Mouse (Mus musculus): ENCODE measurements around the gene Med24. TPM values are rescaled to one million over a fixed set of nuclear protein-coding genes. Genes with fewer than 3 reads are reported as not detected.
"Not testable (repeated sequence)": the region's sequence is repeated elsewhere in the genome, so short reads cannot be mapped to it uniquely, and the experiment has no call there.

Gene Med24
- polyA plus RNA-seq, 1 experiment from 2014 or later = 42.2 TPM

- no peak overlapping the region for H3K4me3 ChIP-seq (replicated peaks; ENCODE audit: low read length)
- no peaks in the 10 kb centered on the region for H3K36me3 ChIP-seq (ENCODE audit: control insufficient read depth, insufficient read depth, low read length)
- H3K27me3 ChIP-seq (ENCODE audit: control insufficient read depth, insufficient read depth, low read length) = no peaks in the 10 kb centered on the region
- no peaks in the 10 kb centered on the region for H3K4me1 ChIP-seq (ENCODE audit: control insufficient read depth, insufficient read depth, low read length)
- H3K9me3 ChIP-seq (replicated peaks; ENCODE audit: control insufficient read depth, low read length) = no peaks in the 10 kb centered on the region
- no peak overlapping the region for H3K27ac ChIP-seq (ENCODE audit: low read length)
- no peak for ATAC-seq (ENCODE audit: insufficient read depth, low FRiP score)
- 27% methylated on average over 7 of the region's 7 CpGs for WGBS
- H3K4me2 ChIP-seq (ENCODE audit: low read depth, low read length) = no peak overlapping the region
- H3K9ac ChIP-seq (ENCODE audit: low read length) = no peak overlapping the region
Observed at GRCm38 (mm10) chr11:98675829-98676363, 53.3 kb downstream of the Med24 start.

- H3K4me1 ChIP-seq (ENCODE audit: control insufficient read depth, insufficient read depth, low read length); H3K27ac ChIP-seq (ENCODE audit: low read length); H3K4me2 ChIP-seq (ENCODE audit: low read depth, low read length); H3K4me3 ChIP-seq (replicated peaks; ENCODE audit: low read length); H3K9ac ChIP-seq (ENCODE audit: low read length); H3K36me3 ChIP-seq (ENCODE audit: control insufficient read depth, insufficient read depth, low read length); H3K9me3 ChIP-seq (replicated peaks; ENCODE audit: control insufficient read depth, low read length); H3K27me3 ChIP-seq (ENCODE audit: control insufficient read depth, insufficient read depth, low read length): not testable (repeated sequence)
- ATAC-seq (ENCODE audit: insufficient read depth, low FRiP score) = peak; percentile 77
- 7% methylated on average over 6 of the region's 7 CpGs for WGBS
Observed at GRCm38 (mm10) chr11:98673136-98673535, 56.1 kb downstream of the Med24 start.

GRCm38 (mm10) chr11:98672482-98672881 is 56.8 kb downstream of the Med24 start:
- Histone ChIP-seq H3K4me2 (ENCODE audit: low read depth, low read length) (no peak overlapping the region), H3K9ac (ENCODE audit: low read length) (no peak overlapping the region), H3K27me3 (ENCODE audit: control insufficient read depth, insufficient read depth, low read length) (no peaks in the 10 kb centered on the region), H3K27ac (ENCODE audit: low read length) (no peak overlapping the region), H3K4me1 (ENCODE audit: control insufficient read depth, insufficient read depth, low read length) (no peaks in the 10 kb centered on the region), H3K4me3 (replicated peaks; ENCODE audit: low read length) (no peak overlapping the region), H3K9me3 (replicated peaks; ENCODE audit: control insufficient read depth, low read length) (no peaks in the 10 kb centered on the region), H3K36me3 (ENCODE audit: control insufficient read depth, insufficient read depth, low read length) (no peaks in the 10 kb centered on the region)
- no peak for ATAC-seq (ENCODE audit: insufficient read depth, low FRiP score)
- WGBS = 69% methylated on average over 5 of the region's 5 CpGs

- Histone ChIP-seq H3K4me2 (ENCODE audit: low read depth, low read length) (no peak overlapping the region), H3K27ac (ENCODE audit: low read length) (no peak overlapping the region), H3K9ac (ENCODE audit: low read length) (no peak overlapping the region), H3K4me1 (ENCODE audit: control insufficient read depth, insufficient read depth, low read length) (no peaks in the 10 kb centered on the region), H3K9me3 (replicated peaks; ENCODE audit: control insufficient read depth, low read length) (no peaks in the 10 kb centered on the region), H3K27me3 (ENCODE audit: control insufficient read depth, insufficient read depth, low read length) (no peaks in the 10 kb centered on the region), H3K4me3 (replicated peaks; ENCODE audit: low read length) (no peak overlapping the region), H3K36me3 (ENCODE audit: control insufficient read depth, insufficient read depth, low read length) (no peaks in the 10 kb centered on the region)
- ATAC-seq (ENCODE audit: insufficient read depth, low FRiP score) = no peak
- 43% methylated on average over 5 of the region's 5 CpGs for WGBS
Observed at GRCm38 (mm10) chr11:98671857-98672256, 57.4 kb downstream of the Med24 start.

- Histone ChIP-seq H3K27ac (ENCODE audit: low read length) (no peak overlapping the region), H3K36me3 (ENCODE audit: control insufficient read depth, insufficient read depth, low read length) (no peaks in the 10 kb centered on the region), H3K4me1 (ENCODE audit: control insufficient read depth, insufficient read depth, low read length) (no peaks in the 10 kb centered on the region), H3K4me3 (replicated peaks; ENCODE audit: low read length) (no peak overlapping the region), H3K27me3 (ENCODE audit: control insufficient read depth, insufficient read depth, low read length) (no peaks in the 10 kb centered on the region), H3K9me3 (replicated peaks; ENCODE audit: control insufficient read depth, low read length) (no peaks in the 10 kb centered on the region), H3K4me2 (ENCODE audit: low read depth, low read length) (no peak overlapping the region), H3K9ac (ENCODE audit: low read length) (no peak overlapping the region)
- ATAC-seq (ENCODE audit: insufficient read depth, low FRiP score) = no peak
- WGBS = 60% methylated on average over 3 of the region's 3 CpGs
Observed at GRCm38 (mm10) chr11:98671284-98671815, 57.9 kb downstream of the Med24 start.

- H3K27me3 ChIP-seq (ENCODE audit: control insufficient read depth, insufficient read depth, low read length) = no peaks in the 10 kb centered on the region
- no peak overlapping the region for H3K9ac ChIP-seq (ENCODE audit: low read length)
- no peak overlapping the region for H3K4me3 ChIP-seq (replicated peaks; ENCODE audit: low read length)
- H3K4me1 ChIP-seq (ENCODE audit: control insufficient read depth, insufficient read depth, low read length) = no peaks in the 10 kb centered on the region
- WGBS = 46% methylated on average over 2 of the region's 2 CpGs
- ATAC-seq (ENCODE audit: insufficient read depth, low FRiP score) = no peak
- no peak overlapping the region for H3K27ac ChIP-seq (ENCODE audit: low read length)
- no peaks in the 10 kb centered on the region for H3K9me3 ChIP-seq (replicated peaks; ENCODE audit: control insufficient read depth, low read length)
- H3K4me2 ChIP-seq (ENCODE audit: low read depth, low read length) = no peak overlapping the region
- H3K36me3 ChIP-seq (ENCODE audit: control insufficient read depth, insufficient read depth, low read length) = no peaks in the 10 kb centered on the region
Observed at GRCm38 (mm10) chr11:98668984-98669383, 60.3 kb downstream of the Med24 start.

GRCm38 (mm10) chr11:98664091-98664490 is 65.1 kb downstream of the Med24 start, which contains the start of gene Gsdma:
TSS of gene Gsdma (plus strand) at chr11:98664351.
- Histone ChIP-seq H3K27ac (ENCODE audit: low read length) (no peak within 1 kb of the TSS), H3K27me3 (ENCODE audit: control insufficient read depth, insufficient read depth, low read length) (no peaks in the 10 kb centered on the region)
- ATAC-seq (ENCODE audit: insufficient read depth, low FRiP score) = no peak

GRCm38 (mm10) chr11:98660517-98660916 is 68.7 kb downstream of the Med24 start:
- Histone ChIP-seq H3K9me3 (replicated peaks; ENCODE audit: control insufficient read depth, low read length) (no peaks in the 10 kb centered on the region), H3K4me3 (replicated peaks; ENCODE audit: low read length) (no peak overlapping the region), H3K27me3 (ENCODE audit: control insufficient read depth, insufficient read depth, low read length) (no peaks in the 10 kb centered on the region), H3K4me1 (ENCODE audit: control insufficient read depth, insufficient read depth, low read length) (no peaks in the 10 kb centered on the region), H3K36me3 (ENCODE audit: control insufficient read depth, insufficient read depth, low read length) (no peaks in the 10 kb centered on the region), H3K9ac (ENCODE audit: low read length) (no peak overlapping the region; the same call in 1 of the 2 replicates), H3K27ac (ENCODE audit: low read length) (no peak overlapping the region), H3K4me2 (ENCODE audit: low read depth, low read length) (no peak overlapping the region)
- WGBS = 10% methylated on average over 6 of the region's 6 CpGs
- ATAC-seq (ENCODE audit: insufficient read depth, low FRiP score) = peak; percentile 50; the same call in 1 of the 2 replicates

More at GRCm38 (mm10) chr11:98664091-98664490, 65.1 kb downstream of the Med24 start, which contains the start of gene Gsdma:
- Histone ChIP-seq H3K9ac (ENCODE audit: low read length) (no peak within 1 kb of the TSS), H3K9me3 (replicated peaks; ENCODE audit: control insufficient read depth, low read length) (no peaks in the 10 kb centered on the region), H3K4me1 (ENCODE audit: control insufficient read depth, insufficient read depth, low read length) (no peaks in the 10 kb centered on the region), H3K4me2 (ENCODE audit: low read depth, low read length) (no peak within 1 kb of the TSS), H3K36me3 (ENCODE audit: control insufficient read depth, insufficient read depth, low read length) (no peaks in the 10 kb centered on the region), H3K4me3 (replicated peaks; ENCODE audit: low read length) (no peak within 1 kb of the TSS)
- WGBS = 17% methylated on average over 4 of the region's 4 CpGs

GRCm38 (mm10) chr11:98655076-98655475 is 74.2 kb downstream of the Med24 start:
- H3K27me3 ChIP-seq (ENCODE audit: control insufficient read depth, insufficient read depth, low read length); H3K4me1 ChIP-seq (ENCODE audit: control insufficient read depth, insufficient read depth, low read length); H3K9me3 ChIP-seq (replicated peaks; ENCODE audit: control insufficient read depth, low read length); H3K36me3 ChIP-seq (ENCODE audit: control insufficient read depth, insufficient read depth, low read length); H3K4me2 ChIP-seq (ENCODE audit: low read depth, low read length); H3K27ac ChIP-seq (ENCODE audit: low read length); H3K4me3 ChIP-seq (replicated peaks; ENCODE audit: low read length); H3K9ac ChIP-seq (ENCODE audit: low read length): not testable (repeated sequence)
- peak; percentile 56 for ATAC-seq (ENCODE audit: insufficient read depth, low FRiP score)
- WGBS = 15% methylated on average over 7 of the region's 7 CpGs

All from stomach, embryonic 16.5 days (tissue).